Mouse (Mus musculus) ES-E14 (cell line): Measurements from ENCODE around the gene Prss28. TPM values are rescaled to one million over a fixed set of nuclear protein-coding genes. Genes with fewer than 3 reads are reported as not detected.

Experiments
- DNase-seq: peaks from one replicate; pipeline ENCODE4 v3.0.0-alpha.2; 2013; ENCODE audit warnings: low read depth, low spot score
- H3K27ac ChIP-seq: 2 replicates; pipeline ENCODE4 v1.5.1; 2012; ENCODE audit warnings: low read depth, mild to moderate bottlenecking, low read length, moderate library complexity, mixed read lengths; ENCODE audit not compliant: poor library complexity, insufficient read depth, severe bottlenecking
- H3K36me3 ChIP-seq: 2 replicates; pipeline ENCODE4 v1.6.1; 2012; ENCODE audit warnings: mild to moderate bottlenecking, low read length, moderate library complexity, mixed read lengths; ENCODE audit not compliant: control insufficient read depth, poor library complexity, insufficient read depth, severe bottlenecking
- H3K4me1 ChIP-seq, 2 experiments: fragments of 150-350 bp in 1 of 2; sonication (generic) in 1 of 2; 2 replicates each; pipeline ENCODE4 v1.6.1; 2012; ENCODE audit warnings: low read length in 2 of 2, mild to moderate bottlenecking in 1 of 2, mixed read lengths in 1 of 2; ENCODE audit not compliant: control insufficient read depth in 2 of 2, insufficient read depth in 2 of 2, poor library complexity in 1 of 2
- H3K4me3 ChIP-seq, 2 experiments: fragments of 150-350 bp in 1 of 2; sonication (generic) in 1 of 2; 2 replicates each; pipeline ENCODE4 v1.5.1; 2012; ENCODE audit warnings: low read length in 2 of 2, low read depth in 1 of 2, mild to moderate bottlenecking in 1 of 2, mixed read lengths in 1 of 2; ENCODE audit not compliant: insufficient read depth in 1 of 2, poor library complexity in 1 of 2, severe bottlenecking in 1 of 2
- H3K9ac ChIP-seq: 2 replicates; pipeline ENCODE4 v1.6.1; 2012; ENCODE audit warnings: low read depth, mild to moderate bottlenecking, low read length, mixed read lengths; ENCODE audit not compliant: poor library complexity, insufficient read depth, severe bottlenecking
- H3K9me3 ChIP-seq: fragments of 150-350 bp; sonication (generic); 2 replicates; pipeline ENCODE4 v1.6.1; 2012; ENCODE audit warnings: low read depth, mild to moderate bottlenecking, low read length; ENCODE audit not compliant: control insufficient read depth, insufficient read depth
- CHD2 ChIP-seq: IDR thresholded peaks from 2 replicates; pipeline ENCODE4 v1.6.1; 2014; ENCODE audit warnings: mild to moderate bottlenecking, low read depth, low read length, inconsistent platforms
- HCFC1 ChIP-seq: IDR thresholded peaks from 2 replicates; pipeline ENCODE4 v1.6.1; 2012; ENCODE audit warnings: low read length, inconsistent platforms, borderline replicate concordance; ENCODE audit not compliant: insufficient read depth
- MAFK ChIP-seq: IDR thresholded peaks from 2 replicates; pipeline ENCODE4 v1.6.1; 2014; ENCODE audit warnings: mild to moderate bottlenecking, low read depth, low read length, inconsistent platforms; ENCODE audit not compliant: insufficient read depth
- ZC3H11A ChIP-seq: IDR thresholded peaks from 2 replicates; pipeline ENCODE4 v1.6.1; 2012; ENCODE audit warnings: low read depth, mild to moderate bottlenecking, inconsistent platforms, low read length, borderline replicate concordance
- ZNF384 ChIP-seq: IDR thresholded peaks from 2 replicates; pipeline ENCODE4 v1.6.1; 2012; ENCODE audit warnings: low read depth, low read length, inconsistent platforms
- in situ Hi-C, 2 experiments: fragments of 600-800 bp; cut with MboI; formaldehyde crosslinking; loops; one replicate each; pipeline ENCODE4 v1.15.1; 2025; ENCODE audit warnings: low sequenced_read_pairs in 2 of 2, inconsistent platforms in 1 of 2; ENCODE audit not compliant: unreplicated experiment in 2 of 2
- total RNA-seq: library from RNA; depleted of rRNA; stranded (reverse); fragments of 300-350 nt; gene quantifications from 2 replicates; pipeline ENCODE4 v1.2.3, GENCODE M21; 2012

Gene Prss28
- total RNA-seq, 1 experiment, result not detected

DNA sequence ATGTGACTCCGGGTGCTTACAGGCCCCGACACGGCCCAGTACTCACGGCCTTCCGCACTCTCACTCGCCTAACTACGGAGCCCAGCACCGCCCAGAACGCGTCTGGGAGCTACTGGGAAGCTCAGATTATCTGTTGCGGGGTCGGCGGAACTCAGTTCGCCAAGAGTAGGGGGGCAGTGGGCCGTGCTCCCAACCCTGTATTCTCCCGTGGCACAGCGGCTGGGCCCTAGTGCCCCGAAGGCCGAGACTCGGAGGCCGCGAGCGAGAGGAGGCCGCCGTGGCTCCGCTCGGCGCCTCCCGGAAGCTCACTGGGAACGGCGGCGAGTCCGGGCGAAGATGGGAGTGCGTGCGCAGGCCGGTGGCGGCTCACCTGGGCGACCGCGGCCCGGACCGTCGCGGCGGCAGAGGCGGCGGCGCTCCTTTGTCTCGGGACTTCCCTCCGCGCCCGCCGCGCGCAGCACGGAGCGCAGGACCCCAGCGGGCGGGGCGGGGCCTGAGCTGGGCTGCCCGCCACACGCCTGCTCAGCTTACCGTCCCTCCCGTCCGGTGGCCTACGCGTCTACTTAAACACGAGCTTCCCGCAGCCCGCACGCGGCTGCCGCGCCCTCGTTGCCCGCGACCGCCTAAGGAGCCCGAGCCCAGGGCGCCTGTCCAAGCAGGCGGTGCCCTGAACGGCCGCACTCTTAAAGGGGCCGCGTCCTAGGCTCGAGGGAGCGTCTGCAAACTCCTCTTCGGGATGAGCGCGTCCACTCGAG lies 35.3 kb upstream of the Prss28 start:
- TF ChIP-seq ZNF384 (0 out of 2 replicates have a peak, but pooled peaks have one; percentile 8), HCFC1 (peak; percentile 77), MAFK (0 out of 2 replicates have a peak, but pooled peaks have one; percentile 21), ZC3H11A (no peak), CHD2 (no peak)
- peak overlapping the region; percentile 97 for H3K27ac ChIP-seq
- in situ Hi-C loops, result no loop called here
- peak; percentile 55 for DNase-seq
- H3K4me1 ChIP-seq, result peaks cover 0 to 14% of the 10 kb centered on the region in 2 experiments; a peak in 1 of 4 replicates
- H3K9me3 ChIP-seq, result no peaks in the 10 kb centered on the region
- peak overlapping the region; percentile 87 to 94 for H3K4me3 ChIP-seq
- H3K9ac ChIP-seq, result peak overlapping the region; percentile 96
- H3K36me3 ChIP-seq, result peaks cover 21% of the 10 kb centered on the region

DNA sequence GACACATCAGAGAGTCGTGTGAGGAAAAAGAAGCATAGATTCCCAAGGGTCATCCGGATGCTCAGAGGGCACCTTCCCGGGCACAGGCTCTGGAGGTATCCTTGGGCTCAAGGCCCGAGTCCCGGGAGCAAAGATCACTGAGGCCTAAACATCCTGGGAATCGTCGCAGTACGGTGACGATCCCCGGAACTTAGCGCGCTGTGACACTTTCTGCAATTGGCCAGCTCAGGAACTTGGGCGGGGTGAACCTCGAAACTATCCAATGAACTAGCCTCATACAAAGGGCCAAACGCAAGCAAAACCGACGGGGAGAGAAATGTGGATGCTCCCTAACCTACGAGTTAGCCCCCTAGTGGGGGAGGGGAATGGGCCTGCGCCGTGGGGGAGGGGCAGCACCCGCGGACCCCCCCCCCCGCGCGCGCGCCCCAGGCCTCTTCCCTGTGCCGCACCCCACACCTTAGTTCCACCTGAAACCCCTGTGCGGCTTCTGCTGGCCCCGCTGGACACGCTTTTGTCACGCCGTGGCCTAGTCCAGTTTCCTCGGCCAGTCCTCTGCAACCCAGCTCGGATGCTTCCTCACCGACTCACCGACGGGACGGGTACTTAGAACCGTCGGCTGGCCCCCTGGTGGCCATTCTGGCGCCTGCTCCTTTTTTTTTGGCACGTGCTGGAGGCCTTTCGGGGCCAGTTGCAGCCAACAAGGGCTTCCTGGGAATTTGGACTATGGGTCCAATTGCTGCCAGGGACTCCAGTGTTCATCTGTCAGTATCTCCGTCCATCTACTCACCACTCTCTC lies 34.5 kb upstream of the Prss28 start:
- peak overlapping the region; percentile 87 to 94 for H3K4me3 ChIP-seq
- in situ Hi-C loops, result no loop called here
- TF ChIP-seq HCFC1 (peak; percentile 3; the same call in 1 of the 2 replicates), ZC3H11A (no peak), MAFK (0 out of 2 replicates have a peak, but pooled peaks have one; percentile 32), CHD2 (peak; percentile 65), ZNF384 (peak; percentile 100)
- H3K27ac ChIP-seq, result peak overlapping the region; percentile 97
- no peaks in the 10 kb centered on the region for H3K9me3 ChIP-seq
- peak; percentile 96 for DNase-seq
- H3K36me3 ChIP-seq, result peaks cover 13% of the 10 kb centered on the region
- H3K4me1 ChIP-seq, result peaks cover 0 to 14% of the 10 kb centered on the region in 2 experiments; a peak in 1 of 4 replicates
- peak overlapping the region; percentile 96 for H3K9ac ChIP-seq

DNA sequence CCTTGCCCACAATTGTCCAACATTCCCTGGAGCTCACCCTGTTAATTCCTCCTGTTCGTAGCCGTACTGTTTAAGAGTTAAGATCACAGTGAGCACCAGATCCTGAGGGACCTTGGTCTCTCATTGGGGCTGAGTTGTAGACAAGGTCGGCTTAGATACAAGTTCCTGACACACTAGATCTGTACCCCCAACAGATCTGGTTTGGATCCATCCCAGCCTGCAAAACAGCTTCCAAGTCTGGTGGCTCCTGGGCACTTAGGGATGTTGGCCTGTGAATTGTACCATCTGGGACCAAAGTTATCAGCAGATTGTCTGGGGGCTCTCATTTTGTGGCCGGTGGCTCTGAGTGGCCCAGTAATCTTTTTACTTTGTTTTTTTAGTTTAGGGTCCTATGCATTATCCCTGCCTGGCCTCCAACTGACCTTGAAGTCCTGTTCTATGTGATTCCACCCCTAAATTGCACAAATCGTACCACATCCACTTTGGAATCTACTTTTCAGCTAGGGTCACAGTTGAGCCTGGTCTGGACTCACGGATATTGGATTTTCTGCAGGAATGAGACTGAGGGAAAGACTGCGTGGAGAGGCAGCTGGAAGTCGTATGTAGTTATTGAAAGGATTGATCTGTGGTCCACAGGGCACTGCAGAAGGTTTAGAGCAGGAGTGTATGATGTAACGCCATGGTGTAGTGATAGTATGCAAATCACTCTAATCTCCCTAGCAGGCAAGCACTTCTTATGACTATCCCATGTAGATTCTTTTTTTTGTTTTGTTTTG lies 33.7 kb upstream of the Prss28 start, which contains the start of gene Ube2i:
TSS of gene Ube2i (minus strand) at position 52 of the 776 bp plus-strand sequence.
- in situ Hi-C loops, result no loop called here
- H3K9ac ChIP-seq, result peak within 1 kb of the TSS; percentile 96
- H3K4me1 ChIP-seq, result peaks cover 0 to 10% of the 10 kb centered on the region in 2 experiments; a peak in 1 of 4 replicates
- peak within 1 kb of the TSS; percentile 97 for H3K27ac ChIP-seq
- H3K9me3 ChIP-seq, result no peaks in the 10 kb centered on the region
- no peak for TF ChIP-seq CHD2
- no peak for TF ChIP-seq MAFK
- no peak for TF ChIP-seq HCFC1
- no peak for TF ChIP-seq ZC3H11A
- TF ChIP-seq ZNF384, result no peak
- DNase-seq, result no peak
- peak within 1 kb of the TSS; percentile 87 to 94 for H3K4me3 ChIP-seq
- H3K36me3 ChIP-seq, result peaks cover 5% of the 10 kb centered on the region; the same call in 1 of the 2 replicates

DNA sequence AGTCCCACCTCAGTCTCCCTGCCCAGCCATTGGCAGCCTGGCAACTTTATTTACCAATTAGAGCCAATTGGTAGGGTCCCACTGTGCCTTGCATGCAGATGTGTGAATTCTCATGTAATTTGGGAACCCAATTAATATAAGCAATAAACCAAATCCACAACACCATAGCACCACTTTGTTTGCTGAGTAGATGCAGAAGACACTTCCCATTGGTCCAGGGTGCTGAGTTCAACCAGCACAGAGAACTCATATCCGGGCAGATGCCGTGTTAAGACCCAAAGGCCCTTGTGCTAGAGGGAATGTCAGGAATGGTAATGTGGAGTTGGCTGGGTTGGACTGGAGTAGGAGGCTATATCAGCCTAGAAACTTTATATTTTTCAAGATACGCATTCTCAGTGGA lies 32.6 kb upstream of the Prss28 start:
- peaks cover under 1% of the 10 kb centered on the region; the same call in 1 of the 2 replicates for H3K36me3 ChIP-seq
- no peak overlapping the region for H3K27ac ChIP-seq
- no peak overlapping the region for H3K9ac ChIP-seq
- DNase-seq, result no peak
- no peaks in the 10 kb centered on the region for H3K9me3 ChIP-seq
- in situ Hi-C loops, result no loop called here
- no peak overlapping the region for H3K4me3 ChIP-seq
- H3K4me1 ChIP-seq, result peaks cover 0 to 5% of the 10 kb centered on the region in 2 experiments; a peak in 1 of 4 replicates
- no peak for TF ChIP-seq HCFC1
- TF ChIP-seq CHD2, result no peak
- no peak for TF ChIP-seq MAFK
- TF ChIP-seq ZC3H11A, result no peak
- no peak for TF ChIP-seq ZNF384
